Mouse (Mus musculus) forebrain, embryonic 10.5 days (tissue): Measurements from ENCODE around the gene Sorcs2. TPM values are rescaled to one million over a fixed set of nuclear protein-coding genes. Genes with fewer than 3 reads are reported as not detected.
"Not testable (repeated sequence)": the region's sequence is repeated elsewhere in the genome, so short reads cannot be mapped to it uniquely, and the experiment has no call there.

Source experiments
- DNase-seq: peaks from one replicate; pipeline ENCODE4 v3.0.0-alpha.2; 2017; ENCODE audit warnings: low spot score; ENCODE audit errors: extremely low spot score
- H3K27ac ChIP-seq: fragments of 300-500 bp; sonication (generic); 2 replicates; pipeline ENCODE4 v1.5.1; 2016; ENCODE audit warnings: mild to moderate bottlenecking
- H3K27me3 ChIP-seq: fragments of 300-500 bp; sonication (generic); 2 replicates; pipeline ENCODE4 v1.6.1; 2016; ENCODE audit warnings: mild to moderate bottlenecking; ENCODE audit not compliant: poor library complexity, severe bottlenecking
- H3K36me3 ChIP-seq: fragments of 300-500 bp; sonication (generic); replicated peaks from 2 replicates; pipeline ENCODE4 v1.6.1; 2016; ENCODE audit warnings: mild to moderate bottlenecking, moderate library complexity
- H3K4me1 ChIP-seq: fragments of 300-500 bp; sonication (generic); 2 replicates; pipeline ENCODE4 v1.6.1; 2016
- H3K4me3 ChIP-seq: fragments of 300-500 bp; sonication (generic); 2 replicates; pipeline ENCODE4 v1.5.1; 2016; ENCODE audit warnings: mild to moderate bottlenecking, moderate library complexity
- H3K9me3 ChIP-seq: fragments of 300-500 bp; sonication (generic); 2 replicates; pipeline ENCODE4 v1.6.1; 2016; ENCODE audit warnings: mild to moderate bottlenecking, moderate library complexity
- WGBS: fragments of 180-500 bp; shearing (Covaris S2); methylation state at CpG from one replicate; pipeline ENCODE4 v1.1.7; 2016; 5-methylcytosine and 5-hydroxymethylcytosine counted together
- polyA plus RNA-seq: library from polyadenylated mRNA; unstranded; fragments of >200 nt; fragmentation: Nextera tagmentation; extraction: Ambion mirVana; gene quantifications from 2 replicates; pipeline ENCODE4 v1.2.1, GENCODE M21; 2016

The Sorcs2 gene
- polyA plus RNA-seq, 1 experiment from 2014 or later, result 4.7 TPM

- DNase-seq, result no peak
- no peaks in the 10 kb centered on the region for H3K9me3 ChIP-seq
- no peak overlapping the region for H3K27ac ChIP-seq
- H3K36me3 ChIP-seq, result no peaks in the 10 kb centered on the region
- no peaks in the 10 kb centered on the region for H3K27me3 ChIP-seq
- peaks cover 2% of the 10 kb centered on the region; the same call in 1 of the 2 replicates for H3K4me1 ChIP-seq
- WGBS, result 79% methylated on average over 3 of the region's 3 CpGs
- no peak overlapping the region for H3K4me3 ChIP-seq
Measured at GRCm38 (mm10) chr5:36419861-36420260, 21.9 kb upstream of the Sorcs2 start.

- DNase-seq, result no peak
- Histone ChIP-seq H3K4me1 (peaks cover 5% of the 10 kb centered on the region; the same call in 1 of the 2 replicates), H3K4me3 (no peak overlapping the region), H3K27me3 (no peaks in the 10 kb centered on the region), H3K9me3 (no peaks in the 10 kb centered on the region; the same call in 1 of the 2 replicates), H3K36me3 (no peaks in the 10 kb centered on the region), H3K27ac (no peak overlapping the region)
- 80% methylated on average over 6 of the region's 6 CpGs for WGBS
Measured at GRCm38 (mm10) chr5:36414712-36415331, 16.9 kb upstream of the Sorcs2 start.

- no peak overlapping the region for H3K27ac ChIP-seq
- no peaks in the 10 kb centered on the region for H3K36me3 ChIP-seq
- WGBS, result 5% methylated on average over 18 of the region's 18 CpGs
- peak overlapping the region; percentile 65; the same call in 1 of the 2 replicates for H3K4me3 ChIP-seq
- peak; percentile 64 for DNase-seq
- H3K27me3 ChIP-seq, result peaks cover 82% of the 10 kb centered on the region
- H3K9me3 ChIP-seq, result no peaks in the 10 kb centered on the region
- peaks cover 59% of the 10 kb centered on the region for H3K4me1 ChIP-seq
Measured at GRCm38 (mm10) chr5:36398463-36399364, 775 bp upstream of the Sorcs2 start.

- Histone ChIP-seq H3K4me3 (peak overlapping the region; percentile 65), H3K27me3 (peaks cover 77% of the 10 kb centered on the region), H3K4me1 (peaks cover 49% of the 10 kb centered on the region), H3K9me3 (no peaks in the 10 kb centered on the region), H3K36me3 (no peaks in the 10 kb centered on the region), H3K27ac (peak overlapping the region; percentile 87)
- WGBS, result 1% methylated on average over 36 of the region's 36 CpGs
- peak; percentile 50 for DNase-seq
Measured at GRCm38 (mm10) chr5:36397384-36397759, 567 bp downstream of the Sorcs2 start.

GRCm38 (mm10) chr5:36396491-36397383 lies 1.2 kb downstream of the Sorcs2 start:
- H3K4me1 ChIP-seq, result peaks cover 52% of the 10 kb centered on the region
- peaks cover 71% of the 10 kb centered on the region for H3K27me3 ChIP-seq
- peak; percentile 36 for DNase-seq
- H3K27ac ChIP-seq, result peak overlapping the region; percentile 87
- H3K9me3 ChIP-seq, result no peaks in the 10 kb centered on the region
- 5% methylated on average over 18 of the region's 18 CpGs for WGBS
- H3K36me3 ChIP-seq, result no peaks in the 10 kb centered on the region
- peak overlapping the region; percentile 65 for H3K4me3 ChIP-seq

- peak overlapping the region; percentile 65 for H3K4me3 ChIP-seq
- 62% methylated on average over 3 of the region's 3 CpGs for WGBS
- peak; percentile 72 for DNase-seq
- peaks cover 60% of the 10 kb centered on the region for H3K4me1 ChIP-seq
- H3K27me3 ChIP-seq, result peaks cover 64% of the 10 kb centered on the region
- H3K36me3 ChIP-seq, result no peaks in the 10 kb centered on the region
- no peaks in the 10 kb centered on the region for H3K9me3 ChIP-seq
- no peak overlapping the region for H3K27ac ChIP-seq
Measured at GRCm38 (mm10) chr5:36396011-36396410, 1.9 kb downstream of the Sorcs2 start.

GRCm38 (mm10) chr5:36394840-36395515 lies 3.0 kb downstream of the Sorcs2 start:
- DNase-seq, result no peak
- Histone ChIP-seq H3K4me1 (peaks cover 68% of the 10 kb centered on the region), H3K4me3 (no peak overlapping the region)

GRCm38 (mm10) chr5:36391751-36392150 lies 6.2 kb downstream of the Sorcs2 start:
- DNase-seq, result no peak
- Histone ChIP-seq H3K4me1 (peaks cover 49% of the 10 kb centered on the region), H3K9me3 (no peaks in the 10 kb centered on the region), H3K36me3 (no peaks in the 10 kb centered on the region), H3K4me3 (no peak overlapping the region), H3K27ac (no peak overlapping the region), H3K27me3 (peaks cover 27% of the 10 kb centered on the region)
- 84% methylated on average over 4 of the region's 4 CpGs for WGBS

More at GRCm38 (mm10) chr5:36394840-36395515, 3.0 kb downstream of the Sorcs2 start:
- Histone ChIP-seq H3K9me3 (no peaks in the 10 kb centered on the region), H3K27me3 (peaks cover 53% of the 10 kb centered on the region), H3K27ac (no peak overlapping the region), H3K36me3 (no peaks in the 10 kb centered on the region)
- 52% methylated on average over 11 of the region's 11 CpGs for WGBS

- not testable (repeated sequence) for H3K27ac ChIP-seq, H3K9me3 ChIP-seq, H3K4me3 ChIP-seq, DNase-seq, H3K36me3 ChIP-seq
- Histone ChIP-seq H3K27me3 (peaks cover 15% of the 10 kb centered on the region), H3K4me1 (peaks cover 45% of the 10 kb centered on the region)
Measured at GRCm38 (mm10) chr5:36390591-36390927, 7.4 kb downstream of the Sorcs2 start.

- peaks cover 9% of the 10 kb centered on the region for H3K27me3 ChIP-seq
- 87% methylated on average over 9 of the region's 9 CpGs for WGBS
- H3K4me3 ChIP-seq, result no peak overlapping the region
- H3K36me3 ChIP-seq, result no peaks in the 10 kb centered on the region
- peaks cover 45% of the 10 kb centered on the region for H3K4me1 ChIP-seq
- no peak for DNase-seq
- peak overlapping the region; percentile 48; the same call in 1 of the 2 replicates for H3K27ac ChIP-seq
- no peaks in the 10 kb centered on the region for H3K9me3 ChIP-seq
Measured at GRCm38 (mm10) chr5:36389731-36390590, 8.0 kb downstream of the Sorcs2 start.

- H3K4me3 ChIP-seq, result no peak overlapping the region
- peak overlapping the region; percentile 67 for H3K27ac ChIP-seq
- no peaks in the 10 kb centered on the region for H3K27me3 ChIP-seq
- no peaks in the 10 kb centered on the region for H3K36me3 ChIP-seq
- 29% methylated on average over 5 of the region's 5 CpGs for WGBS
- no peak for DNase-seq
- H3K9me3 ChIP-seq, result no peaks in the 10 kb centered on the region
- peaks cover 54% of the 10 kb centered on the region for H3K4me1 ChIP-seq
Measured at GRCm38 (mm10) chr5:36385062-36385461, 12.9 kb downstream of the Sorcs2 start.
